Mouse (Mus musculus) brain, adult 2 months (tissue): Measurements from ENCODE around the gene Esp31.

Experiments used
- DNase-seq: peaks from one replicate; pipeline ENCODE4 v3.0.0; 2011; ENCODE audit warnings: low read depth, low spot score

Gene Esp31

DNA sequence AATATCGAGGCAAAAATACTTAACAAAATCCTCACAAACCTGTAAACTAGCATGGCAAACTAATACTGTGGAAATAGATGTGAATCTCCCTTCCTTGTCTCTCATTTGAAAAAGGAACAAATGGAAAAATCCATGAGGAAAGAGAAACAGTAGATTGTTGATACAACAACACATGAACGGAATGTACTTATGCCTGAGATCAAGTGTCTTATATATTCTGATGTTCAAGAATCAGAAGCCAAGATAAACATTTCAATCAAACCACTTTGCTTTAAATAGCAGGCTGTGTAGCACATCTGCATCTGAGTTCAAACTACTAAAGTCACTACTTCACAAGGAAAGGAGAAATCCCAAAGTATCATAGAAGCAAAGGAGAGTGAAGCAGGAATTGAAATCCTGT is at the start of gene Esp31:
TSS of gene Esp31 (plus strand) at position 301 of the 400 bp plus-strand sequence.
- DNase-seq, result no peak
